Mouse (Mus musculus) limb, embryonic 13.5 days (tissue): ENCODE measurements at regions not wholly inside any gene's neighbourhood (a gene's known extent, or its start where the extent isn't known, plus 50 kb on each side); places are given as distances from the start of the nearest gene placed in this dataset.

Source experiments
- ATAC-seq: fragments of 200-750 bp; cut with Nextera tagmentation; 2 replicates; pipeline ENCODE4 v1.8.0; 2017; ENCODE audit warnings: low read depth, moderate number of reproducible peaks, moderate TSS enrichment; ENCODE audit not compliant: low FRiP score
- H3K27ac ChIP-seq: fragments of 300-500 bp; sonication (generic); 2 replicates; pipeline ENCODE4 v1.5.1; 2015; ENCODE audit warnings: inconsistent platforms, mild to moderate bottlenecking, moderate library complexity
- H3K27me3 ChIP-seq: fragments of 300-500 bp; sonication (generic); 2 replicates; pipeline ENCODE4 v1.6.1; 2015; ENCODE audit warnings: mild to moderate bottlenecking, inconsistent platforms
- H3K36me3 ChIP-seq: fragments of 300-500 bp; sonication (generic); 2 replicates; pipeline ENCODE4 v1.6.1; 2015; ENCODE audit warnings: inconsistent platforms, mild to moderate bottlenecking, moderate library complexity
- H3K4me1 ChIP-seq: fragments of 300-500 bp; sonication (generic); 2 replicates; pipeline ENCODE4 v1.6.1; 2015; ENCODE audit warnings: inconsistent platforms
- H3K4me2 ChIP-seq: fragments of 300-500 bp; sonication (generic); replicated peaks from 2 replicates; pipeline ENCODE4 v1.6.1; 2015; ENCODE audit warnings: inconsistent platforms, mild to moderate bottlenecking, moderate library complexity
- H3K4me3 ChIP-seq: fragments of 300-500 bp; sonication (generic); 2 replicates; pipeline ENCODE4 v1.5.1; 2015; ENCODE audit warnings: moderate library complexity, mild to moderate bottlenecking, inconsistent platforms
- H3K9ac ChIP-seq: fragments of 300-500 bp; sonication (generic); 2 replicates; pipeline ENCODE4 v1.6.1; 2015; ENCODE audit warnings: mild to moderate bottlenecking, inconsistent platforms
- H3K9me3 ChIP-seq: fragments of 300-500 bp; sonication (generic); 2 replicates; pipeline ENCODE4 v1.6.1; 2016; ENCODE audit warnings: inconsistent platforms
- WGBS: fragments of 180-500 bp; shearing (Covaris S2); methylation state at CpG from one replicate; pipeline ENCODE4 v1.1.7; 2015; 5-methylcytosine and 5-hydroxymethylcytosine counted together

- Histone ChIP-seq H3K4me2 (no peak overlapping the region), H3K9me3 (0 out of 2 replicates have a peak, but pooled peaks cover 6% of the 10 kb centered on the region), H3K27me3 (peaks cover 7% of the 10 kb centered on the region; the same call in 1 of the 2 replicates), H3K36me3 (no peaks in the 10 kb centered on the region), H3K27ac (no peak overlapping the region), H3K4me3 (no peak overlapping the region), H3K9ac (no peak overlapping the region), H3K4me1 (peaks cover 30% of the 10 kb centered on the region)
- 58% methylated on average over 14 of the region's 14 CpGs for WGBS
- no peak for ATAC-seq
Observed at GRCm38 (mm10) chr16:30870110-30870509, 211.1 kb downstream of the Xxylt1 start.

GRCm38 (mm10) chr16:30870676-30871075 is 210.6 kb downstream of the Xxylt1 start:
- ATAC-seq, result 0 out of 2 replicates have a peak, but pooled peaks have one; percentile 11
- Histone ChIP-seq H3K27ac (no peak overlapping the region), H3K4me1 (peaks cover 35% of the 10 kb centered on the region), H3K9ac (no peak overlapping the region), H3K4me2 (no peak overlapping the region), H3K27me3 (peaks cover 7% of the 10 kb centered on the region; the same call in 1 of the 2 replicates), H3K4me3 (no peak overlapping the region), H3K36me3 (no peaks in the 10 kb centered on the region), H3K9me3 (0 out of 2 replicates have a peak, but pooled peaks cover 6% of the 10 kb centered on the region)
- 15% methylated on average over 2 of the region's 2 CpGs for WGBS

DNA sequence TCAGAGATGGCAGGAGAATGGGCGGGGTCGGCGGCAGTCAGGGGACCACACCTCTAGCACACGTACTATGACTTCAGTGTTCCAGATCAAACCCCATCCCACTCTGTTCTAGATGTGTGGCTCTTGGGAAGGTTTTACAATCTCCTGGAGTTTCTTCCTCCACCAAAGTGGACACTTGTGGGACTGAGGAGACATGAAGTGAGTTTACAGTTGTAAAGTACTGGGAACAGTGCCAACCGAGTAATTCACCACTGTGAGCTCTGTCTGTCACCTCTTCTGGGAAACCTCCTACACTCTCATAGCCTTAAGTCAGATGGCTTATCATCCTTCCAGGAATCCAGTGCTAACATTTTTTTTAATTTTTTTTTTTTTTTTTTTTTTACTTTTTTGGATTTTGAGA is 209.1 kb downstream of the Xxylt1 start:
- H3K27me3 ChIP-seq, result peaks cover 16% of the 10 kb centered on the region
- H3K9ac ChIP-seq, result no peak overlapping the region
- no peak overlapping the region for H3K27ac ChIP-seq
- no peak overlapping the region for H3K4me2 ChIP-seq
- H3K36me3 ChIP-seq, result no peaks in the 10 kb centered on the region
- no peak overlapping the region for H3K4me3 ChIP-seq
- peaks cover 38% of the 10 kb centered on the region for H3K4me1 ChIP-seq
- WGBS, result 77% methylated on average over 5 of the region's 5 CpGs
- no peak for ATAC-seq
- H3K9me3 ChIP-seq, result 0 out of 2 replicates have a peak, but pooled peaks cover 5% of the 10 kb centered on the region

DNA sequence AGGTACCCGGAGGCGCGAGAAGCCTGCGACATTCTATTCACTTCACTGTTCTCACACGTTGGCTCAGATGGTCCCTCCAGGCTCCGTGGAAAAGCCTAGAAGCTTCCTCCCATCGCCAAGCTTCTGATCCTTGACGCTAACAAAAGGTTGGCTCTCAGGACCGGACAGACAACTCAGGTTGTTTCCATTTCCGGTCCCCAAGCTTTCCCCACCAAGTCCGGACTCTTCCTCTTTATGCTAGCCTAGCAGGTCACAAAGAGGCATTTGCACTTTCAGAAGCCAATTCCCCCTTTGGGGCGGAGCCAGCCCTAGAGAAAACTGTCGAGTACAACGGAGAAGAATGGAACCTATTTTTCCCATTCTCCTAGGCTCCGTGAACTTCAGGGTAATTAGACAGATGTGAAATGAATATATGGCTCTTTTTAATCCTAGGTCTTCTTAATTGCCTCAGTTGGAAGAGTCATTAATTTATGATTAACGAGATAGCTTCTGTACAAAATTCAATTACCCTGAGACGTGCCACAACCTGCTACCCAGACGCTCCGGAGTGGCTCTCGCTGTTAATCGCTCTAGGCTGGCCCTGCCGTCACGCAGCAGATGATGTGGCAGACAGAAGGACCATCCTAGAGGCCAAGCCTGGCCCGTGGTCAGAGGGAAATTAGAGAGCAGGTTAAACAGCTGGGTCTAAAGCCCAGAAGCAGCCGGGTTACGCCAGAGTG is 207.6 kb downstream of the Xxylt1 start:
- peaks cover 38% of the 10 kb centered on the region for H3K4me1 ChIP-seq

GRCm38 (mm10) chr16:30875235-30875829 is 205.9 kb downstream of the Xxylt1 start:
- 17% methylated on average over 7 of the region's 7 CpGs for WGBS
- peaks cover 16% of the 10 kb centered on the region for H3K27me3 ChIP-seq
- H3K9ac ChIP-seq, result no peak overlapping the region
- ATAC-seq, result no peak
- no peak overlapping the region for H3K27ac ChIP-seq
- no peaks in the 10 kb centered on the region for H3K36me3 ChIP-seq
- no peak overlapping the region for H3K4me3 ChIP-seq
- no peak overlapping the region for H3K4me2 ChIP-seq
- peaks cover 37% of the 10 kb centered on the region for H3K4me1 ChIP-seq
- no peaks in the 10 kb centered on the region for H3K9me3 ChIP-seq

More for the DNA sequence above, 207.6 kb downstream of the Xxylt1 start:
- Histone ChIP-seq H3K27me3 (peaks cover 16% of the 10 kb centered on the region), H3K9me3 (no peaks in the 10 kb centered on the region), H3K27ac (no peak overlapping the region), H3K9ac (no peak overlapping the region), H3K4me3 (no peak overlapping the region), H3K36me3 (no peaks in the 10 kb centered on the region), H3K4me2 (peak overlapping the region; percentile 47)
- 25% methylated on average over 26 of the region's 26 CpGs for WGBS
- no peak for ATAC-seq

GRCm38 (mm10) chr16:30878821-30879220 is 202.4 kb downstream of the Xxylt1 start:
- H3K4me1 ChIP-seq, result peaks cover 21% of the 10 kb centered on the region
- no peak overlapping the region for H3K27ac ChIP-seq
- H3K27me3 ChIP-seq, result peaks cover 22% of the 10 kb centered on the region
- H3K4me2 ChIP-seq, result no peak overlapping the region
- H3K4me3 ChIP-seq, result no peak overlapping the region
- 57% methylated on average over 1 of the region's 1 CpGs for WGBS
- no peak for ATAC-seq
- H3K9me3 ChIP-seq, result no peaks in the 10 kb centered on the region
- no peak overlapping the region for H3K9ac ChIP-seq
- no peaks in the 10 kb centered on the region for H3K36me3 ChIP-seq

GRCm38 (mm10) chr16:30879878-30880277 is 201.4 kb downstream of the Xxylt1 start:
- H3K27me3 ChIP-seq, result peaks cover 22% of the 10 kb centered on the region
- H3K27ac ChIP-seq, result no peak overlapping the region
- H3K4me3 ChIP-seq, result no peak overlapping the region
- no peaks in the 10 kb centered on the region for H3K9me3 ChIP-seq
- H3K4me1 ChIP-seq, result peaks cover 14% of the 10 kb centered on the region
- no peak overlapping the region for H3K4me2 ChIP-seq
- 87% methylated on average over 1 of the region's 1 CpGs for WGBS
- H3K9ac ChIP-seq, result no peak overlapping the region
- no peak for ATAC-seq
- H3K36me3 ChIP-seq, result no peaks in the 10 kb centered on the region

- H3K9me3 ChIP-seq, result no peaks in the 10 kb centered on the region
- WGBS, result 79% methylated on average over 3 of the region's 3 CpGs
- peaks cover 6% of the 10 kb centered on the region for H3K4me1 ChIP-seq
- H3K27ac ChIP-seq, result no peak overlapping the region
- H3K36me3 ChIP-seq, result no peaks in the 10 kb centered on the region
- no peak overlapping the region for H3K4me3 ChIP-seq
- no peak overlapping the region for H3K9ac ChIP-seq
- ATAC-seq, result no peak
- no peak overlapping the region for H3K4me2 ChIP-seq
- peaks cover 22% of the 10 kb centered on the region for H3K27me3 ChIP-seq
Observed at GRCm38 (mm10) chr16:30880682-30881081, 200.6 kb downstream of the Xxylt1 start.

- Histone ChIP-seq H3K4me1 (0 out of 2 replicates have a peak, but pooled peaks cover 3% of the 10 kb centered on the region), H3K27ac (no peak overlapping the region), H3K4me3 (no peak overlapping the region), H3K9ac (no peak overlapping the region), H3K27me3 (peaks cover 20% of the 10 kb centered on the region), H3K4me2 (no peak overlapping the region), H3K9me3 (no peaks in the 10 kb centered on the region), H3K36me3 (no peaks in the 10 kb centered on the region)
- no peak for ATAC-seq
- 35% methylated on average over 5 of the region's 5 CpGs for WGBS
Observed at GRCm38 (mm10) chr16:30881186-30881585, 200.0 kb downstream of the Xxylt1 start.

- H3K9ac ChIP-seq, result no peak overlapping the region
- no peaks in the 10 kb centered on the region for H3K36me3 ChIP-seq
- H3K27ac ChIP-seq, result no peak overlapping the region
- no peak overlapping the region for H3K4me3 ChIP-seq
- peaks cover 13% of the 10 kb centered on the region for H3K27me3 ChIP-seq
- 67% methylated on average over 13 of the region's 13 CpGs for WGBS
- no peak overlapping the region for H3K4me2 ChIP-seq
- peak; percentile 24; the same call in 1 of the 2 replicates for ATAC-seq
- 0 out of 2 replicates have a peak, but pooled peaks cover 6% of the 10 kb centered on the region for H3K4me1 ChIP-seq
- no peaks in the 10 kb centered on the region for H3K9me3 ChIP-seq
Observed at GRCm38 (mm10) chr16:30883490-30884188, 197.6 kb downstream of the Xxylt1 start.

GRCm38 (mm10) chr16:30884189-30884551 is 197.1 kb downstream of the Xxylt1 start:
- H3K36me3 ChIP-seq, result no peaks in the 10 kb centered on the region
- no peaks in the 10 kb centered on the region for H3K9me3 ChIP-seq
- no peak for ATAC-seq
- H3K4me2 ChIP-seq, result no peak overlapping the region
- no peak overlapping the region for H3K27ac ChIP-seq
- 50% methylated on average over 6 of the region's 6 CpGs for whole genome bisulfite sequencing
- H3K27me3 ChIP-seq, result peaks cover 13% of the 10 kb centered on the region
- 0 out of 2 replicates have a peak, but pooled peaks cover 6% of the 10 kb centered on the region for H3K4me1 ChIP-seq
- no peak overlapping the region for H3K9ac ChIP-seq
- no peak overlapping the region for H3K4me3 ChIP-seq

DNA sequence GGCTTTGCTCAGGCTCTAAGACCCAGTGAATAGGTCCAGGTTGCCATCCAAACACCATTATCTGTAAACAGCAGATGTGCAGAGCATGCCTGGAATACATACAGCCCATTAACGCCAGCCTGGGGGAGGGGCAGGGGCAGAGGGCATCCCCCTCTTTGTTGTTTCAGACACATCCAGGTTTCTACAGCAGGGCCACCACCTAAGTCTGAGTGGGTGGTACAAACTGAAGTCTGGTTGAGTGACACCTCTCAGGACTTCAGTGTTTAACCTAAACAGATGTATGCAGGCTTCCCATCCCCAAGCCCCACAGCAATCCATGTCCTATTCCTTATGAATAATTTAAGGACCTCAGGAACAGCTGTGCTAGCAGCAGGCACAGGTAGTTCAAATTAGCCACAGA is 194.2 kb downstream of the Xxylt1 start:
- no peak overlapping the region for H3K4me3 ChIP-seq
- H3K9me3 ChIP-seq, result no peaks in the 10 kb centered on the region
- H3K4me2 ChIP-seq, result no peak overlapping the region
- peaks cover 6% of the 10 kb centered on the region for H3K27me3 ChIP-seq
- H3K4me1 ChIP-seq, result 0 out of 2 replicates have a peak, but pooled peaks cover 3% of the 10 kb centered on the region
- no peak overlapping the region for H3K27ac ChIP-seq
- WGBS, result 55% methylated on average over 1 of the region's 1 CpGs
- no peak for ATAC-seq
- H3K9ac ChIP-seq, result no peak overlapping the region
- no peaks in the 10 kb centered on the region for H3K36me3 ChIP-seq
